Mouse (Mus musculus): ENCODE results near the gene Fto. TPM values are rescaled to one million over a fixed set of nuclear protein-coding genes. Genes with fewer than 3 reads are reported as not detected.

Fto gene
- polyA plus RNA-seq, 1 experiment from 2014 or later: 16.4 TPM

GRCm38 (mm10) chr8:91648776-91649175 lies 335.5 kb downstream of the Fto start:
- Histone ChIP-seq H3K27ac (no peak overlapping the region), H3K27me3 (no peaks in the 10 kb centered on the region), H3K9me3 (replicated peaks) (no peaks in the 10 kb centered on the region), H3K4me3 (replicated peaks) (no peak overlapping the region), H3K4me1 (replicated peaks) (peaks cover 5% of the 10 kb centered on the region; the same call in 1 of the 2 replicates), H3K4me2 (no peak overlapping the region), H3K9ac (no peak overlapping the region), H3K36me3 (no peaks in the 10 kb centered on the region)
- WGBS (ENCODE audit: insufficient replicate concordance): 74% methylated on average over 9 of the region's 9 CpGs
- ATAC-seq (ENCODE audit: low read depth): no peak
- no peak for DNase-seq

- Histone ChIP-seq H3K4me2 (no peak overlapping the region), H3K27ac (no peak overlapping the region), H3K9me3 (replicated peaks) (no peaks in the 10 kb centered on the region), H3K4me3 (replicated peaks) (no peak overlapping the region), H3K9ac (no peak overlapping the region), H3K36me3 (no peaks in the 10 kb centered on the region), H3K4me1 (replicated peaks) (no peaks in the 10 kb centered on the region), H3K27me3 (no peaks in the 10 kb centered on the region)
- WGBS (ENCODE audit: insufficient replicate concordance): 52% methylated on average over 3 of the region's 3 CpGs
- ATAC-seq (ENCODE audit: low read depth) (no peak), DNase-seq (no peak)
Measured at GRCm38 (mm10) chr8:91653561-91653960, 340.2 kb downstream of the Fto start.

- Histone ChIP-seq H3K9me3 (replicated peaks) (no peaks in the 10 kb centered on the region), H3K9ac (no peak overlapping the region), H3K27ac (no peak overlapping the region), H3K4me3 (replicated peaks) (no peak overlapping the region), H3K4me2 (no peak overlapping the region), H3K36me3 (no peaks in the 10 kb centered on the region), H3K27me3 (no peaks in the 10 kb centered on the region), H3K4me1 (replicated peaks) (peaks cover 2% of the 10 kb centered on the region; the same call in 1 of the 2 replicates)
- ATAC-seq (ENCODE audit: low read depth) (no peak), DNase-seq (no peak)
- 85% methylated on average over 9 of the region's 9 CpGs for WGBS (ENCODE audit: insufficient replicate concordance)
Measured at GRCm38 (mm10) chr8:91657381-91657780, 344.1 kb downstream of the Fto start.

GRCm38 (mm10) chr8:91660879-91661278 lies 347.6 kb downstream of the Fto start:
- no peak overlapping the region for H3K27ac ChIP-seq
- H3K4me3 ChIP-seq (replicated peaks): no peak overlapping the region
- H3K9me3 ChIP-seq (replicated peaks): no peaks in the 10 kb centered on the region
- H3K27me3 ChIP-seq: no peaks in the 10 kb centered on the region
- no peak overlapping the region for H3K4me2 ChIP-seq
- H3K36me3 ChIP-seq: no peaks in the 10 kb centered on the region
- WGBS (ENCODE audit: insufficient replicate concordance): 63% methylated on average over 8 of the region's 8 CpGs
- H3K4me1 ChIP-seq (replicated peaks): peaks cover 2% of the 10 kb centered on the region; the same call in 1 of the 2 replicates
- ATAC-seq (ENCODE audit: low read depth): no peak
- H3K9ac ChIP-seq: no peak overlapping the region
- no peak for DNase-seq

GRCm38 (mm10) chr8:91669461-91670071 lies 356.2 kb downstream of the Fto start:
- H3K9ac ChIP-seq: no peak overlapping the region
- 81% methylated on average over 16 of the region's 16 CpGs for WGBS (ENCODE audit: insufficient replicate concordance)
- no peak overlapping the region for H3K27ac ChIP-seq
- H3K9me3 ChIP-seq (replicated peaks): no peaks in the 10 kb centered on the region
- no peaks in the 10 kb centered on the region for H3K27me3 ChIP-seq
- DNase-seq (no peak), ATAC-seq (ENCODE audit: low read depth) (no peak)
- H3K36me3 ChIP-seq: peaks cover 6% of the 10 kb centered on the region; the same call in 1 of the 2 replicates
- H3K4me2 ChIP-seq: no peak overlapping the region
- no peaks in the 10 kb centered on the region for H3K4me1 ChIP-seq (replicated peaks)
- H3K4me3 ChIP-seq (replicated peaks): no peak overlapping the region

GRCm38 (mm10) chr8:91676928-91677327 lies 363.6 kb downstream of the Fto start:
- Histone ChIP-seq H3K27me3 (no peaks in the 10 kb centered on the region), H3K9me3 (replicated peaks) (no peaks in the 10 kb centered on the region), H3K4me3 (replicated peaks) (no peak overlapping the region), H3K4me1 (replicated peaks) (no peaks in the 10 kb centered on the region), H3K4me2 (no peak overlapping the region), H3K27ac (no peak overlapping the region), H3K36me3 (no peaks in the 10 kb centered on the region), H3K9ac (no peak overlapping the region)
- ATAC-seq (ENCODE audit: low read depth): no peak
- DNase-seq: no peak
- 61% methylated on average over 3 of the region's 3 CpGs for WGBS (ENCODE audit: insufficient replicate concordance)

GRCm38 (mm10) chr8:91679451-91679850 lies 366.1 kb downstream of the Fto start:
- no peak for DNase-seq

GRCm38 (mm10) chr8:91680125-91680524 lies 366.8 kb downstream of the Fto start:
- H3K36me3 ChIP-seq: no peaks in the 10 kb centered on the region
- H3K4me3 ChIP-seq (replicated peaks): no peak overlapping the region
- no peaks in the 10 kb centered on the region for H3K4me1 ChIP-seq (replicated peaks)
- H3K4me2 ChIP-seq: no peak overlapping the region
- H3K9ac ChIP-seq: no peak overlapping the region
- no peak for DNase-seq
- ATAC-seq (ENCODE audit: low read depth): no peak
- peaks cover 2% of the 10 kb centered on the region; the same call in 1 of the 2 replicates for H3K27me3 ChIP-seq
- no peaks in the 10 kb centered on the region for H3K9me3 ChIP-seq (replicated peaks)
- no peak overlapping the region for H3K27ac ChIP-seq
- WGBS (ENCODE audit: insufficient replicate concordance): 54% methylated on average over 5 of the region's 5 CpGs

More at GRCm38 (mm10) chr8:91679451-91679850, 366.1 kb downstream of the Fto start:
- Histone ChIP-seq H3K27ac (no peak overlapping the region), H3K27me3 (0 out of 2 replicates have a peak, but pooled peaks cover 2% of the 10 kb centered on the region), H3K9ac (no peak overlapping the region), H3K4me1 (replicated peaks) (no peaks in the 10 kb centered on the region), H3K4me2 (no peak overlapping the region), H3K4me3 (replicated peaks) (no peak overlapping the region), H3K9me3 (replicated peaks) (no peaks in the 10 kb centered on the region), H3K36me3 (no peaks in the 10 kb centered on the region)
- no peak for ATAC-seq (ENCODE audit: low read depth)
- 73% methylated on average over 15 of the region's 15 CpGs for WGBS (ENCODE audit: insufficient replicate concordance)

- DNase-seq: no peak
- Histone ChIP-seq H3K36me3 (no peaks in the 10 kb centered on the region), H3K27ac (no peak overlapping the region), H3K9ac (no peak overlapping the region), H3K9me3 (replicated peaks) (no peaks in the 10 kb centered on the region), H3K4me2 (no peak overlapping the region), H3K4me1 (replicated peaks) (no peaks in the 10 kb centered on the region), H3K4me3 (replicated peaks) (no peak overlapping the region), H3K27me3 (peaks cover 2% of the 10 kb centered on the region; the same call in 1 of the 2 replicates)
- WGBS (ENCODE audit: insufficient replicate concordance): 52% methylated on average over 6 of the region's 6 CpGs
- no peak for ATAC-seq (ENCODE audit: low read depth)
Measured at GRCm38 (mm10) chr8:91684596-91685317, 371.4 kb downstream of the Fto start.

- Histone ChIP-seq H3K36me3 (no peaks in the 10 kb centered on the region), H3K9me3 (replicated peaks) (no peaks in the 10 kb centered on the region), H3K9ac (no peak overlapping the region), H3K4me1 (replicated peaks) (no peaks in the 10 kb centered on the region), H3K4me3 (replicated peaks) (no peak overlapping the region), H3K4me2 (no peak overlapping the region), H3K27ac (no peak overlapping the region), H3K27me3 (peaks cover 2% of the 10 kb centered on the region; the same call in 1 of the 2 replicates)
- no peak for ATAC-seq (ENCODE audit: low read depth)
- 44% methylated on average over 3 of the region's 3 CpGs for WGBS (ENCODE audit: insufficient replicate concordance)
- no peak for DNase-seq
Measured at GRCm38 (mm10) chr8:91685408-91685807, 372.1 kb downstream of the Fto start.

- no peak overlapping the region for H3K4me3 ChIP-seq (replicated peaks)
- H3K4me2 ChIP-seq: no peak overlapping the region
- ATAC-seq (ENCODE audit: low read depth) (no peak), DNase-seq (no peak)
- H3K36me3 ChIP-seq: no peaks in the 10 kb centered on the region
- no peak overlapping the region for H3K9ac ChIP-seq
- H3K9me3 ChIP-seq (replicated peaks): no peaks in the 10 kb centered on the region
- WGBS (ENCODE audit: insufficient replicate concordance): 37% methylated on average over 15 of the region's 15 CpGs
- no peak overlapping the region for H3K27ac ChIP-seq
- no peaks in the 10 kb centered on the region for H3K27me3 ChIP-seq
- no peaks in the 10 kb centered on the region for H3K4me1 ChIP-seq (replicated peaks)
Measured at GRCm38 (mm10) chr8:91692056-91692721, 378.9 kb downstream of the Fto start.

Data from liver, embryonic 13.5 days (tissue).